Mouse (Mus musculus) c-Kit-positive CD71-negative TER-119-negative erythroid progenitor cells, embryonic 14.5 days (primary cell): ENCODE data around the gene Lipa.

ENCODE experiments used
- DNase-seq: peaks from one replicate; pipeline ENCODE4 v3.0.0-alpha.2; 2013; ENCODE audit warnings: low read depth

The Lipa gene

DNA sequence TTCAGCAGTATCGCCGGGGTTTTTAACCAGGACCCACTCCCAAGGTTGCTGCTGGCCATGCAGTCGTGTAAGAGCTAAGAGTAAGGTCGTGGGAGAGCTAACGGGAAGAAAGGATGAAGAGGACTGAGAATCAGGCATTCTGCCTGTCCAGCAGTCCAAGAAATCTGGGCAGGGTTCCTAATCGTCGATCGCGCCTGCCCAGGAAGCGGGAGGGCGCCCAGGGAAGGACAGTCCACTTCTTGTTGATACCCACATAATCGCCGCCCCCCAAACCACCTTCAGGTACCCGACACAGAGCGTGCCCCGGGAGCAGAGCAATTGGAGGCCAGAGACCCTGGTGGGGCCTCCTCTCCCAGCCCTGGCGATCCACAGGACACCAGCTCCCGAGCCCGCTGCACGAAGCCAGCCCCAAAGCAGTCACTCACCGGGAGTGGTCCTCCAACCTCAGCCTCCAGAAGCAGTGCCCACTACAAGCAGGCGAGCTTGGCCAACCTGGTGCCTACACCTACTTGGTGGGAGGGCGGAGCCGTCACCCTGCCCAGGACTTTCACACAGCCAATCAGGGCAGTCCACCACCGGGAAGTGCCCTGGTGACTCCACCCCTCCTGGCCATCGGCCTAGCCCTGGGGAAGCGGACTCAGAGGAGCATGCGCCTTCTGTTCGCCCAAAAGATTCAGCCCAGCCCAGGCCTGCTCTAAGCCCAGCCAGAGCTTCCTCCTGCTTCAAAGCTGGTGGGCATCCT, at the start of gene Lipa:
Gene Lipa (minus strand): TSS at position 534 of the 742 bp plus-strand sequence.
- peak; percentile 85 for DNase-seq

DNA sequence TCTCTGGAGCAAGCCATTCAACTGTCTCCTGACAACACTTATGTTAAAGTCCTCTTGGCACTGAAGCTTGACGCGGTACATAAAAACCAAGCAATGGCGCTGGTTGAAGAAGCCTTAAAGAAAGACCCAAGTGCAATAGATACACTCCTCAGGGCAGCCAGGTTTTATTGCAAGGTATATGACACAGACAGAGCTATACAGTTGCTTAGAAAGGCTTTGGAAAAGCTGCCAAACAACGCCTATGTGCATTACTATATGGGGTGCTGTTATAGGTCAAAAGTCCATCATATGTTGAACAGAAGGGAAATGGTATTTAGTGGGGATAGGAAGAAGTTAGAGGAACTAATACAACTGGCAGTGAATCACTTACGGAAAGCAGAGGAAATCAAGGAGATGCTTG, 46.4 kb upstream of the Lipa start:
- DNase-seq: no peak

DNA sequence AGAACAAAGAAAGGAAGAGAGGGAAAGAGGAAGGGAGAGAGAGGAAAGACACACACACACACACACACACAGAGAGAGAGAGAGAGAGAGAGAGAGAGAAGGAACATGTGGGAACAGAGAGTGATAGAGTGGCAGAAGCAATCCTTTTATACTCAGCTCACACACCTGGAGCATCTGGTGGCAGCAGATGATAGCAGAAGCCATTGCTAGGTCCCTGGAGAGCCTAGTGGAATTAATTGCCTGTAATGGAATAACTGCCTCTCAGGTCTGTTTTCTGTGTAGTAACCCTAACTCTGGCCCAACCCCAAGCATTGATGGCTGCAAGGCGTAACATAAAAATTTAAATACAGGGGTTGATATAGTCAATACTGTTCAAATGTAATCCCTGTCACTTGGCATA, 43.8 kb upstream of the Lipa start:
- DNase-seq: no peak

DNA sequence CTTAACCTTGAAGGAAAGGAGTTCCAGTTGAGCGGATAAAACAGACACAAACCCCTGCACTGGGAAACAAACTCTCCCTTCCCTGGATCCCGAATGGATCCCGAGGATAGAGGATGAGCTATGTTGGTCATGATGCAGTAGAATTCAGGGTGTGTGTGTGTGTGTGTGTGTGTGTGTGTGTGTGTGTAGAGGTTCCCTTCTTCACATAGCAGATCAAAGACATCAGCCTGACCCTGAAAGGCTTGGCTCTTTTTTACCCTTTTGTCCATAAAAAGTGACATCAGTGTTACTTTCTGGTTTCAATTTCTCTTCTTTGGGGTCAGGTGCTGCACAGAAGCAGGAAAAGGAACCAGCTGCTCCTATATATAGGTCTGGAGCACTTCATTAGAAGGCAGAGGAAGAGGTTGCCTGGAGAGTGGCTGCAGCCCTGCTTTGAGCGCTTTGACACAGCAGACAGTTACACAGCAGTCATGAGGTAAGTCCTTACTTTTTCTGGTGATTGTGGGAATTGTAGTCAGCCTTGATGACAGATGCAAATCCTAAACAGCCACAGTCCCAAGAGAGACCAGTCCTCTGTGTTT, 42.7 kb upstream of the Lipa start:
- no peak for DNase-seq

DNA sequence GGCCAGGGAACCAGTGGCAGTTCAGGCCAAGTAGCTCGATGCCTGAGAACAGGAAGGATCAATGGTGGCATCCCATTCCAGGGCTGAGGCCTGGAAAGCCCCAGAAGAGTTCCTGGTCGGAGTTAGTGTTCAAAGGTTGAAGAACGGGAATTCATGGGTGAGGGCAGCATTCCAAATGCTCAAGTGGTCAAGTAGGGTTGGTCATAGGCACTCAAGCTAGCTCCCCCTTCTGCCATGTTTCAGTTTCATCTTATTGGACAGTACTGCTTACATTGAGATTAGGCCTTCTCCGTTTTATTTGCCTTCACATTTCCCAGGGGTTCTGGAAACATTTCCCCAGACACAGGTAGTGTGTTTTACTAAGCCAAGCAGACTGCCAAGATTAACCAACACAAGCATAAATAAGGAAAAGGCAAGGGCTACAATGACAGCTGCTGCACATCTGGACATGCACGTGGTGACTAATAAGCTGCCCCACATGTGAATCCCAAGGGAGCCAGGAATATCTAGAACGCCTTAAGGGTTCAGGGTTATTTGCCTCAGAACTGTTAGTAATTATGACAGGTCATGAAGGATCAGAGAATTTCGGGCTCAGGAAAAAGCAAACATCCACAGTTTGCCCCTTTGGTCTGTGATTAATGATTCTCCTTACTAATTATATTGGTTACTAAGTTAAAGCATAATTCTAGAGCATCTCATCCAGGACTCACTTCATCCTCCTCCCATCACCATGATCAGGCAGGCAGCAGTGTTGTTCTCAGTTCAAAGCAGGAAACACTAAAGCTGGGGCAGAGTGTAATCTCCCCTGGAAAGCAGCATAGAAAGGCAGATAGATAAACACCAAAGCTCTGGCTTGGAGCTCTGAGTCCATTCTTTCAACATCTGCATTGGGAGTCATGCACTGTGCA, 42.0 kb upstream of the Lipa start:
- DNase-seq: no peak

DNA sequence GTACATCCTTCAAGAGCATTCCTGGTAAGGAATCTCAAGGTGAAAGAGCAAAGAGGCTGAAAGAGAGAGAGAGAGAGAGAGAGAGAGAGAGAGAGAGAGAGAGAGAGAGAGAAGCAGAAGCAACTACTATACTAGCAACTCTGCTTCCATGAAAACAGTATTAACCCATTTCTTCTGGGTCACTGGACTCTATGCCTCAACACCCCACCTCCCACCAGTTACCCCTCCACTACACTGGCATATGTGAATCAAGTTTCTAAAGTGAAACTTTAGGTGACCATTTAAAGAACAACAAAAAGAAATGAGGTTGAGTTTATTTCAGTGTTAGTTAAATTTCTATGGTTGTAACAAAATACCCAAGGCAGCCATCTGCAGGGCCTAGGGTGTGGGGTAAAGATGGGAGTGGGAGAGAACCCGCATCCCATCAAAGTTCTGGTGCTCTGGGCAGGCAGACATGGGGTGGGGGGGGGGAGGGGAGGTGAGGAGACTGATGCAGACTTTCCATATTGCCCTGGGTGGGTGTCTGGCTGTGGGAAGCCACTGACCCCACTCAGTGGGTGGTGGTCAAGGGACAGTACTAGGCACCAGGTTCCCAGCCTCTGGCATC, 39.0 kb upstream of the Lipa start:
- DNase-seq: no peak

DNA sequence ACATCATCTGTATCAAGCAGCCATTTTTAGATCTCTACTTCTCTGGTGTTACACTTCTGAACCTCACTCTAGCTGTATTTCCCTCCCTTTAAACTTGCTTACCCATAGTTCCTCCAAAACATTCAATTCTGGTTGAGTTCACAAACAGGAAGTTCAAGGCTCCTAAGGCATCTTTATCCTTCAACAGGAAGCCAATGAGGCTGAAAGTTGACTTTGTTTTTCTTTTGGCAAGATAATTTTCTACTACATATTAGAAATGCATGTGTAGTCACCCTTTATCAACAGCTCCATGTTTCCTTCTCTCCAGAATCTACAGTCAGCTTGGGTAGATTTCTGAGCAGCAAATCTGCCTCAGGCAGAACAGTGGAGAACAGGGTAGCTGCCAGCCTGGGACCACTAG, 35.3 kb upstream of the Lipa start:
- DNase-seq: no peak

DNA sequence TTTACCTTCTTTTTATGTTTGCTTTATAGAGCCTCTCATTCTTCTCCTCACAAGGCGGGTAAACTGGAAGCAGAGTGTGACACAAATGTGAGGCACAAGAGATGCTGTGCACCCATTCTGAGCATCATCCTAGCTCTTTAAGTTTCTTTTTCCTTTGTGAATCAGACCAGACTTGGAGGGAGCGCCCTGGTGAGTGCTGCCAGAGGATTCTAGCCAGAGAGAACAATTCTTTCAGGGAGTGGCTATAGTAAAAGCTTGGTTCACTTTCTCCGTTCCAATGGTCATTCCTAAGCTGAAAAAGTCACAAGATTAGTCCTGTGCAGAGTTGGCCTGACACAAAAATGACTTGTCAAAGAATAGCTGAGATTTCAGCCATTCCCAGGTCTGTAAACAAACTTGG, 29.3 kb upstream of the Lipa start:
- no peak for DNase-seq

DNA sequence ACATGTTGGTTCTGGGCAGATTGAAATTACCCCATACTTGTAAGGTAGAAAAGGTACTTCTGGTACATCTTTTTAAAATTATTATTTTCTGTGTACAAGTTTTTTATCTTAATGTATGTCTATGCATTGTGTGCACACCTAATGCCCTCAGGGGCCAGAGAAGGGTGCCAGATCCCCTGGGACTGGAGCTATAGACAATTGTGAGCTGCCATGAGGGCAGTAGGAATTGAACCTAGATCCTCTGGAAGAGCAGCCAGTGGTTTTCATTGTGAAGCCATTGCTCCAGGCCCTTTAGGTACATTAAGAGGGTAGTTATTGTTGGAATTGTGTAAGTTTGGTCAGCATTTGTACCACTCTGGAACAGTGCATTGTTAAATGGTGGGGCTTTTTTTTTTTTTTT, 26.8 kb upstream of the Lipa start:
- no peak for DNase-seq

DNA sequence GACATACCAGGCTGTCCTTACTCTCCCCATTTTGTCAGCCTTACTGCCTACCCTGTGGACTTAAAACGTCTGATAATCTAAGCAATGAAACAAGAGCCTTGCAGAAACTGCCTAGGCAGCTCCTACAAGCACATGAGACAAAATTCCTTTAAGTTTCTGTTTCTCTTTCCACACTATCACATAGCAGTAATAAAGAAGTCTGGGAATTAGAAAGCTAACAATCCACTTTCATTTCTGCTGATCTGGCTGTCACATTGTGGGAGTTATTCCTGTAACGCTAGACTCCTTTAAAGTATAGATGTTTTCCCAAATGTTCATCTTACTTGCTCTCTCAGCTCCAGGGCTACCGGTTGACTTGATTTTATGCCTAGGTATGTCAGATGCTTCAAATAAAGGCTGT, 26.2 kb upstream of the Lipa start:
- no peak for DNase-seq

DNA sequence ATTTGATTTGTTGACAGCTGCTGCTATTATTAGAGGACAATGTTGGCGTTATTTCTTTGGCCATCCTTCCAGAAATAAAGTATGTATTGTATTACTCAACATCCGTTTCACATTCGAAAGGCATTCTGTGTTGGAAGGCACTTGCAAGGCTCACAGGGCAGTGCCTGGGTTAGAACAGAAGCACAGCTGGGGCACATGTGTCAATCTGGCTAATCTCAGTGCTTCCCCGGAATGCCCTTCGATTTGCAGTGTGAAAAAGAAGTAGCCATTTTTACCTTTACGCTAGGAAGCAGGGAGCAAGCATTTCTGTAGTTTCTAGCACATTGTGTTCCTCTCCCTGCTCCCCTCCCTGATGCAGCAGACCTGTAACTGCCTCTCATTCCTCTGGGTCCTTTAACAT, 25.7 kb upstream of the Lipa start:
- DNase-seq: no peak

DNA sequence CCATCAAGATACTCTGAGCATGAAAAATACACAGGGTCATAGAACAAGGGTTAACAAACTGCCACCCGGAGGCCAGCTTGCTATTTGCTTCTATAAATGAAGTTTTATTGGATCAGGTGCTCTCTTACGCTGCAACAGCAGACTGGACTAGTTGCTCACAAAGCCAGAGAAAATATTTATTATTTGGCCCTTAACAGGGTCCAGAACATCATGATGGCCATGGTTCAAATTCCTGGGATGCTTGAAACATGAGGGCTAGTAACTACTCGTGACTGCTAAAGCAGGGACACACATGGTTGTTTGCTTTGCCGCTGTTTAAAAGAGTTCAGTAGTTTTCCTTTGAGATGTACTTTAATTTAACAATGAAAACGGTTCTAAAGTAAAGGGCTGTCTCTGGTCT, 24.7 kb upstream of the Lipa start:
- DNase-seq: no peak

DNA sequence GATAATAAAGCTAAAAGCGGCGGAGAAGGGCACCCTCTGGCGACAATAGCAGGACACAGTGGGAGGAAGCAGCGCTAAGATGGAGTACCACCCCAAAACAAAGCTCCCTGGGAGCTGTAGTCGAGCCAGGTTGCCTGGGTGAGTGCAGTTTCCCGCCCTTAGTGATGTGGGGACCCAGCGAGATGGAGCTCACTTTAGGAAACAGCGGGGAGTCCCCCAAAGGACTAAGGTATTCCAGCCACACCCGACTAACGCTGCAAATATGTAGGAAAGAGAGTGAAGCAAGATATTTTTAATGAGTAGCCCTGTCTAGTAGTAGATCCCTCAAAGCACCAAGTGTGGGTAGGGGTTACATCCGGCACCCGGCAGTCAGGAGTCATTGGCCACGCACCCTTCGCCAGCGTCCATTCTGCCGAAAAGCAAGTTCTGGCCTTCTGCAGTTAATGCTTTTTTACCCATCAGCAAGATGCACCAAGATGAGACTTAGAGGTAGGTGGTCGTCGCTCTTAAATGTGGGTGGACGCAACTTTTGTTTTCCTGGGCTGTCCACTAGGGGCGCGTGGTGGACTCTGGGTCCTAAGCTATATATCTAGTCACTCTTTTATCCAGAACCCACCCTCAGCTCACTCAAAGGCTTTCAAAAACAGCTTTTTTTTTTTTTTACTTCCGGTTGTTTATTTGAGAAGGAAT, 23.4 kb upstream of the Lipa start, which contains the start of gene Ifit2:
Gene Ifit2 (plus strand): TSS at position 161 of the 690 bp plus-strand sequence.
- peak; percentile 71 for DNase-seq

DNA sequence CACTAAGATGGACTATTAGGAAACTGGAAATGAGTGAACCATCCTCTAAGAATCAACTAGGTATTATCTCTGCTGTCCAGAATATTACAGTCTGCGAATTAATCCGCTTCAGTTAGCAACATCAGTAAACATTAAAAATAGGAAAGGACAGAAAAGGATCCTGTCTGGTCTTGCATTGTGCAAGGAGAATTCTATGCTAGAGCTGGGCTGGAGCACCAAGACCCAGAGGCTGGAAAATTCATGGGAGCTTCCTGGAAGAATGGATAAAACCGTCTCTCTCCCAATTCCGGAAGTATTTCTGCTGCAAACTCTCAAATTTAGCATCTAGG, 22.9 kb upstream of the Lipa start:
- no peak for DNase-seq

DNA sequence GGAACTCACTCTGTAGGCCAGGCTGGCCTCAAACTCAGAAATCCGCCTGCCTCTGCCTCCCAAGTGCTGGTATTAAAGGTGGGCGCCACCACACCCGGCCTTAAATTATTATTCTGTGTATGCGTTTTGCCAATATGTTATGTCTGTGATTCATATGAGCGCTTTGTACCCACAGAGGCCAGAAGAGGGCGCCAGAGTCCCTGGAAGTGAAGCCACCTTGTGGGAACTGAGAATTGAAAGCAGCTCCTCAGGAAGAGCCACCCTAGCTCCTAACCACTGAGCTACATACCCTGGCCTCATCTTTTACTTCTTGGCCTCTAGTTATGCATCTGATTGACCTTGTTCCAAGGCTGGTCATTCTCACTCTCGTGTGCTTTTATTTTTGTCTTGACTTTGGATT, 20.7 kb upstream of the Lipa start:
- peak; percentile 90 for DNase-seq

DNA sequence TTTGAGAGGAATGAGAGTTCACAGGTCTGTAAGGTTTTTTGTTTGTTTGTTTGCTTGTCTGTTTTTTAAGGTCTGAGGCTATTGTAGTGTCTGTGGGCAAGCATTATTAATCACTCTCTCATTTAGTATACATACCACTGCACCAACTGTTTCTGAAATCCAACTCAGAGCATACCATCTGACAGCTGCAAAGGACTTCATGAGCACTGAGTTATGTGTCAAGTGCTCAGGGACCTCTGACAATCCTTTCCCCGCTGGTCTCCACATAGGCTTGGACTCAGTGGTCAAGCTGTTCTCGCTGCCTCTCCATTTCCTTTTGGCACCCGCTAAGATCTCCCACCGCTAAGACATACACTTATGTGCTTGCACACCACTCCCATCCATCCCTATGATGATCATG, 18.9 kb upstream of the Lipa start:
- no peak for DNase-seq

DNA sequence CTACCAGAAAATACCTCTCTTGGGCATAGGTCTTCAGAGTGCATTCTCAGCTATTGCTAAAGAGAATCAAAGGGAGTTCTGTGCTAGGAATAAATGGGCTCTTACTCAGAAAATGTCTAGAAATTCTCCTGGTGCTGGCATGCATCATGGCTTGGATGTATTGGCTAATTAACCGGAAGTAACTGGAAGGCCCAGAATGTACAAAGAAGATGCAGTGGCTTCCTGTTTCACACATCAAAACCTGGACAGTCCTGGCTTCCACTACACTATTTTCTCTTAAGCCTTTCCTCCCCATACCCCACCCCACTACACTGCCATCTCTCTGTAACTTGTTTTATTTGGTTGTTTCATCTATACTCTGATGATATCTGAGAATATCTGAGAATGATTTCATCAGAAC, 12.1 kb upstream of the Lipa start:
- no peak for DNase-seq

DNA sequence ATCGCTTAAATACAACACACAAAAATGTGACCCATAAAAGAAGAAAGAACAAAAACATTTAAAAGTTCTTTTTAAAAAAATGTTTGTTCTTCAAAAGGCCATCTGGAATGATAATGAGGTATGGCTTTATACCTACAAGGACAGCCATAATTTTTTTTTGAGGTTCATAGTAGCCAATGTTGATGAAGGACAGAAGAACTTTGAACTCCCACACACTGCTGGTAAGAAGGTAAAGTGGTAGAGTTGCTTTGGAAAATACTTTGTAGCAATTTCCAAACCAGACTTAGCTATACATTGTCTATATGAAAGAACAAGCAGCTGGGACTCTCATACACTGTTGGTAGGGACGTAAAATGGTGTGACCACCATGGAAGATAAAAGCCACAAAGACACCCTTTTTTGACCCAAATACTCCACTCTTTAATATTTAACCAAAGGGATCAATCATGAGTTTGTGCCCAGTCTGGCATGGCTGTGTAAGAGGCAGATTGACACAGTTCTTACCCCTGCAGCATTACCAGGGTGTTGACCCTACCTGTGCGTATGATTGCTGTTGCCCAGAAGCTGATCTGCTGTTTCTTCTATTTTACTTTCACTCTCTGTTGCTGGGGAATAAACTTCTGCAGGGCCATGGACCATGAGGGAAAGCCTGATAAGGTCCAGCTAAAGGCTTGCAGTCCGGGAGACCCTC, 4.9 kb upstream of the Lipa start:
- DNase-seq: no peak

DNA sequence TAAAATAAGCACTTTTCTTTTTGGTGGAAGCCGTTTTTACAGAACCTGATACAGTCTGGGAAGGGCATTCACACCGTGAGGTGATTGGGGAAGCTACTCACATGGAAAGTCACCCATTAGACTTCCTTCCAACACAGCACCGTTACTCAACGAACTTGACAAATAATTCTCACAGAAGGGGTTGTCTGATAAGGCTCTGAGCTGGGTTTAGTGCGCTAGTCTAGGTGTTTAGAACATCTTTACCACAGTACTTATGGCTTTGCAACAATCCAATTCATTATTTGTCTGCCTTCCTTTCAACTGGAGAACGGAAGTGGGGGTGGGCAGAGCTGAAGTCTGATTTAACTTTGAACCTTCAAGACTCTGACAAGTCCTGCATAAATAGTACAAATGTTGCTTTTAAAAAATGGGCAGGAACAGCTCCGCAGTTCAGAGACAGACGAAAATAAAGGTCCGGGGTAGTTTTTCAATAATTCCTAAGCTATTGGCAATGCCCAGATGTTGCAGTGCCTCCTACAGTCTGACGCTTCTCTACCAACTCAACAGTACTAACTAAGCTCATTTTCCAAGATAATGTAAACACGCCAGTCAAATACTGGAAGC, 852 bp downstream of the Lipa start:
- DNase-seq: no peak

DNA sequence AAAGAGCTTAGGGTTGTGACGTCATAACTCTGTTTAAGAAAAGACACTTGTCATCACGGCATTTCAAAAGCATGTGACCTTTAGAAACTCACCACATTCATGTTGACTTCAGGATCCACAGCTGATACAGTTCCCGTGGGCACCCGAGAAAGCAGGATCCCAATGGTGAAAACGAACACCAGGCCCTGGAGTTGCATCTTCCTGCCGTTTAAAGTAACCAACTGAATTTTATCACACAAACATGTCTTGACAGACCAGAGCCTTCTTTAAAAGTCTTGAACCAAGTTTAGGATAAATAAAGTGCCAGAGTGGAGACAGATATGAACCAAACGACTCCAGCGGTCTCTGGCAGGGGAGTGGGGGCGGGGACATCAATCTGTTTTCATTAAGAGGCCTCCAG, 2.6 kb downstream of the Lipa start:
- no peak for DNase-seq

DNA sequence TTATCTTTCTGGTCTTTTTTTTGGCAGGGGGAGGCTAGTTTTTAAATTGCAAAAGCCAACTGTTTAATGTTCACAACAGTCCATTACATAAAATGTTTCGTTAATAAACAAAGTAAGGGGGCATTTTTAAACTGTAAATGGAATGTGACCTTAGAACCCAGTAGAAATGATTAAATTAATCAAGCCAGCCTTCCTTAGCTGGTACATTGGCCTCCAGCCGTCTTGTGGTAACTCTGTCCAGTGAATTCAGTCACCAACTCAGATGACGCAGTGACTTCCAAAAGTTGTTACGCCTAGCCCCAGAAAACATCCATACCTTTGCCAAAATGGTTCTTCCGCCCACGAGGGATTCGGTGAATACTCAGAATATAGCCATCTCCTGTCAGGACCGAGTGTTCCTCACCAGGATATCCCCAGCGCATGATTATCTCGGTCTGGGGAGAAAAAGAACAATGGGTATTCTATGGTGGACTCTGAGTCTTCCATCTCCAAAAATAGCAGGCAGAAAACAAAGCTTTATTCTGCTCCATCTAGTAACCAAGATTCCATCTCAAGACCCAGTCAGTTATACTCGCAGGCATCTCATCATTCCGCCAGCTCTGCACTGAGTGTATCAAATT, 4.1 kb downstream of the Lipa start:
- DNase-seq: no peak
